Mouse (Mus musculus) E14TG2a.4 (cell line): ENCODE data around the gene Col23a1.

Experiments
- H3K27me3 ChIP-seq: 2 replicates; pipeline ENCODE4 v1.6.1; 2014; ENCODE audit warnings: low read length, control low read depth; ENCODE audit not compliant: insufficient read depth
- H3K36me3 ChIP-seq: 2 replicates; pipeline ENCODE4 v1.6.1; 2014; ENCODE audit warnings: low read length, control low read depth; ENCODE audit not compliant: insufficient read depth
- H3K4me1 ChIP-seq: replicated peaks from 2 replicates; pipeline ENCODE4 v1.6.1; 2014; ENCODE audit warnings: low read depth, low read length, control low read depth
- H3K4me3 ChIP-seq: replicated peaks from 2 replicates; pipeline ENCODE4 v1.5.1; 2014; ENCODE audit warnings: mild to moderate bottlenecking, low read length
- H3K9me3 ChIP-seq: 2 replicates; pipeline ENCODE4 v1.6.1; 2014; ENCODE audit warnings: low read length, control low read depth
- CTCF ChIP-seq: conservative IDR thresholded peaks from 2 replicates; pipeline ENCODE4 v1.5.1; 2014; ENCODE audit warnings: low read length
- NANOG ChIP-seq: IDR thresholded peaks from 2 replicates; pipeline ENCODE4 v1.6.1; 2014; ENCODE audit warnings: borderline replicate concordance, low read length, mixed read lengths
- POU5F1 ChIP-seq: IDR thresholded peaks from 2 replicates; pipeline ENCODE4 v1.6.1; 2014; ENCODE audit warnings: low read length, borderline replicate concordance

Col23a1 gene

DNA sequence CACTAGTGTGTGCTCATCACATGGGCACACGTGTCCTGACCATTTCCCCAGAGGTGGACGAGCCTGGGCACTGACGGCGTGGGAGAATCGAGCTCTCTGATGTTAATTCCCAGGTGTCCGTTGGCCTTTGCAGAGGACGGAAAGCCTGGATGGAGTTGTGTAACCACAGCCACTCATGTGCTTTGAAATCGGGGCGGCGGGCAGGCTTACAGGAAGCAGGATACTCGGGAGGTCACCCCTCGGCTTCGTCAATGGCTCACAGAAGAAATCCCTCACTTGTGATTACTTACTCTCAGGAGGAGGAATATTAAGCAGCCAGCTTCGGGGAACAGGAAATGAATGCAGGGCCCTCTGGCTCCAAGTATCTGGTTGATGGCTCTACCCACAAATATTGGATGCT, 133.0 kb downstream of the Col23a1 start:
- Histone ChIP-seq H3K9me3 (0 out of 2 replicates have a peak, but pooled peaks cover 6% of the 10 kb centered on the region), H3K36me3 (no peaks in the 10 kb centered on the region), H3K4me3 (no peak overlapping the region), H3K27me3 (no peaks in the 10 kb centered on the region; the same call in 1 of the 2 replicates), H3K4me1 (peaks cover 26% of the 10 kb centered on the region)
- TF ChIP-seq NANOG (no peak), POU5F1 (no peak), CTCF (no peak)

DNA sequence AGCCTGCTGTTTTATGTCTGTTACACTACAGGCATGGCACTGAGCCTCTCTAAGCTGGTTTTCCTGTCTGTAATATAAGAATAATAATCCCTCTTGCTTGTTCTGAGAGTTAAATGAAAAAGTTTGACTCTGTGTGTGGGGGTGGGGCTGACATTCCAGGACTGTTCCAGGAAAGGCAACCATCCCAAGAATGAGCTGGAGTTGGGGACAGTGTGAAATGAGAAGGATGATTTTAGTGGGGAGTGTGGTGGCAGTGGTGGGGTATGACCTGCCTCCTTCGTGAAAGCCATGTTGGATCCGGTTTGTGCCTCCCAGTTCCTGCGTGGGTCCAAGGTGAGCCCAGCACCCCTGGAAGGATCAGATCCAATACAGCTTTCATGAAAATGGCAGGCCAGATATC, 136.4 kb downstream of the Col23a1 start:
- no peaks in the 10 kb centered on the region for H3K36me3 ChIP-seq
- peaks cover 5% of the 10 kb centered on the region for H3K4me1 ChIP-seq
- no peaks in the 10 kb centered on the region; the same call in 1 of the 2 replicates for H3K27me3 ChIP-seq
- H3K4me3 ChIP-seq = no peak overlapping the region
- 0 out of 2 replicates have a peak, but pooled peaks cover 11% of the 10 kb centered on the region for H3K9me3 ChIP-seq
- TF ChIP-seq CTCF (no peak), POU5F1 (no peak), NANOG (no peak)

DNA sequence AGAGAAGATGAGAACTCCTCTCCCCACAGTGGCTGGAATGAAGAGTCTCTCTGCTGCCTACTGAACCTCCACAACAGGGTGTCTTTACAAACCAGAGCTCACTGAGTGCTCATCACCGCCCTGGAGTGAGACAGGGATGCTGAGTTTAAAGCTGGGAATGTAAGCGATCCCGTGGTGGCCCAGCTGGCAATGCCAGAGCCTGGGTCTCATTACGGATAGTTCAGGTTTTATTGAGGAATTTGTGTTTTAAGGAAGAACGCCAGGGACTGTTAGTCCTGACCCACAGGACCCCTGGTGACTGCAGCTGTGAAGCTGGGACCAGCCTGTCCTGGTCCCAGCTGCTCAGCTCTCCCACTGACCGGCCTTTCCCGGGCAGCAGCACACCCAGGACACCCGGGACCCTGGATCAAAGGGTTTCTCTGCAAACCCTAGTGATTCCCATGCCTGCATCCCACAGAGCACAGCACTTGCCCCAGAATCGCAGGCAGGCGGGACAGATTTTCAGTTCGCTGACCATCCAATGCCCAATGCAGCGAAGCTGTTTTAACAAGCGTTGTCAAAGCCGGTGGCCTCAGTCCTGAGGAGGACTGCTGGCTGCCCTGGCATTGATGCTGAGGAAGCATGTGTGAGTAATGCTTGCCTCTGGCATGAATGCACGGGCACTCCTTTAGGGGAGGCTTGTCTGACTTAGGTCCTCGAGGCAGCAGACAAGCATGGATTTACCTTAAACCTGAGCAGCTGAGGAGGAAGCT, 139.9 kb downstream of the Col23a1 start:
- no peaks in the 10 kb centered on the region for H3K36me3 ChIP-seq
- TF ChIP-seq CTCF (no peak), POU5F1 (no peak), NANOG (no peak)
- no peak overlapping the region for H3K4me3 ChIP-seq
- H3K27me3 ChIP-seq = no peaks in the 10 kb centered on the region; the same call in 1 of the 2 replicates
- peaks cover 22% of the 10 kb centered on the region; the same call in 1 of the 2 replicates for H3K9me3 ChIP-seq
- no peaks in the 10 kb centered on the region for H3K4me1 ChIP-seq

DNA sequence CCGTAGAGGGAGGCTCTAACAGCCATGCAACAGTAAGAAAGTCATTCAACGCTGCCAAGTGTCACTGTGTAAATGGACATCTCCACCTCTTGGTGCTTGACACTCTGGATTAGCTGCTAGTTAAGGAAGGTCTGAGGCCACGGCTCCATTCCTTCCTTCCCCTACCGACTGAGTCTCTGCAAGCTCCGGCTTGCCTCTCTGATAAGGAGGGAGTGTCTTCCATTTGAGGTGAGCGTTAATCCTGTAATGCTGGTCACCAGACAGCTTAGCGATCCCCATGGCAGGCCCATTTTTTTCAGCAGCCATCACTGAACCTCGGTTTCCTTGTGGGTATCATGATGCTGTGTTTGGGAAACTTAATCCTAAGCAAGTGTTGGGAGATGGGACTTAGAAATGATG, 140.5 kb downstream of the Col23a1 start:
- no peaks in the 10 kb centered on the region; the same call in 1 of the 2 replicates for H3K27me3 ChIP-seq
- TF ChIP-seq NANOG (no peak), POU5F1 (no peak), CTCF (no peak)
- H3K4me3 ChIP-seq = no peak overlapping the region
- H3K36me3 ChIP-seq = no peaks in the 10 kb centered on the region
- no peaks in the 10 kb centered on the region for H3K4me1 ChIP-seq
- H3K9me3 ChIP-seq = peaks cover 27% of the 10 kb centered on the region

DNA sequence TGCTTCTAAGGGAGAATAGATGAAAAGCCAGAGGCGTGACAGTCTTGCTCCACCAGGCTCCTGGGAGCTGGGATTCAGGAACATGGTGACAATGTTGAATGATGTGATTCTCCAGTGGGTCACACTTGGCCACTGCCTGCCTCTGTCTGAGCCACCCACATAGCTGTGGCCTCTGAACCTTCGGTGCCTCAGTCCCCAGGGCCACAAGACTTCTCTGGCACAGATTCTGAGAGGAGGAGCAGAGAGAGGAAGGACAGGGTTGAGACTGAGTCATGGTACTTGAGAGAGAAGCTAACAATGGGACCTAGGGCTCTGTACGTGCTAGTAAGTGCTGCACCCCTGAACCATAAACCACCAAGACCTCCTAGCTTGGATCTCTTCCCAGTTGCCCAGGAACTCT, 141.6 kb downstream of the Col23a1 start:
- H3K4me3 ChIP-seq = no peak overlapping the region
- H3K9me3 ChIP-seq = peaks cover 38% of the 10 kb centered on the region
- TF ChIP-seq POU5F1 (no peak), CTCF (no peak), NANOG (no peak)
- H3K27me3 ChIP-seq = no peaks in the 10 kb centered on the region; the same call in 1 of the 2 replicates
- no peaks in the 10 kb centered on the region for H3K36me3 ChIP-seq
- no peaks in the 10 kb centered on the region for H3K4me1 ChIP-seq

DNA sequence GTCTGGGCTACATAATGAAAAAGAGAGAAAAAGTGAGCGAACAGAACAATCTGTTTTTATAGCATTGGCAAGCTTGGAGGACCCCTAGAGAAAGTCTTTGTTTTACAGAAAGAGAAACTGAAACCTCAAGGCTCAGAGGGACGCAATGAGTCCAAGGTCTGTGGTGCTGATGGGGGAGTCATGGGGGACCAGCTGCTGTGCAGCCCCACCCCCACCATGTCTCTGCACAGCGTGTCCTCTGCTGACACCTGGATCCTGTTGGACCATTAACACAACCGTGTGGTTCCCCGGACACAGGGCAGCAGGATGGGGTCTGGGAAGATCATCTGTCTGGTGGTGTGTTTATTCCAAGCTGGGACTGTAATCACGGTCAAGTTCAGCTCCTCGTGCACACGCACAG, 142.2 kb downstream of the Col23a1 start:
- Histone ChIP-seq H3K4me1 (no peaks in the 10 kb centered on the region), H3K36me3 (no peaks in the 10 kb centered on the region), H3K4me3 (no peak overlapping the region)

DNA sequence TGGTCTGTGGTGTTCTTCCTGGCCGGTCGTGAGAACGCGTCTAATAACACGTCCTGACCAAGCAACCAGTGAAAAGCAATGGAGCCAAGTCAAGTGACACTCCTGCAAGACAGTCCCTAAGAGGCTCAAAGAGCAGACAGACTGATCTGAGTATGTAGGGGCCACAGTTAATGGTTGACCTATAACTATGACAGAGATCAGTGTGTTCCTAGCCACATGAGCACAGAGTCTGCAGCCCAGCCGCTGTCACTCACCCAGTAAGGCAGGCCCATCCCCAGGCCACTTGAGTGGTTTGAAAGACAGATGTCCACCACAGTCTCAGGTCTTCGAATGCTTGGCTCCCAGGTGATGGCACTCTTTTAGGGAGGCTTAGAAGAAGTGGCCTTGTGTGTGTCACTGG, 152.3 kb downstream of the Col23a1 start:
- no peaks in the 10 kb centered on the region for H3K36me3 ChIP-seq
- H3K27me3 ChIP-seq = no peaks in the 10 kb centered on the region
- TF ChIP-seq POU5F1 (no peak), CTCF (no peak), NANOG (no peak)
- H3K4me1 ChIP-seq = no peaks in the 10 kb centered on the region
- peaks cover 41% of the 10 kb centered on the region for H3K9me3 ChIP-seq
- no peak overlapping the region for H3K4me3 ChIP-seq

More for the DNA sequence above, 142.2 kb downstream of the Col23a1 start:
- no peak for TF ChIP-seq POU5F1
- TF ChIP-seq NANOG = no peak
- TF ChIP-seq CTCF = no peak
- Histone ChIP-seq H3K27me3 (no peaks in the 10 kb centered on the region), H3K9me3 (peaks cover 45% of the 10 kb centered on the region)

DNA sequence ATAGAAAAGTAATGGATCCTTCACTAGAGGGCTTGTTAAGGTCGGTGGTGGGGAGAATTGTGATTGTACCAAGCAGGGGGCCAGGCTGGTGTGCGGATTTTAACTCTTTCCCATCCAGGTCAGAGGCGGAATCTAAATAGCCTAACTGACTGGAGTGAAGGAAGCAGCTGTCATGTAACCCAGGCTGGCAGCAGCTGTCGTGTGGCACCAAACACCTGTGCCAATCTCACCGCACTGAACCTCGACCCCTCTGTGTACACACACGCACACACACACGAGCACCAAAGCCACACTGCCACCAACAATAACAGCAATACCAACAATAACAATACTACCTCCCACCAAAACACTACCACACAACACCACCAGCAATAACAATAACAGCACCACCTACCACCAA, 152.9 kb downstream of the Col23a1 start:
- H3K4me1 ChIP-seq = peaks cover 3% of the 10 kb centered on the region; the same call in 1 of the 2 replicates
- no peak overlapping the region for H3K4me3 ChIP-seq
- H3K9me3 ChIP-seq = peaks cover 35% of the 10 kb centered on the region
- H3K27me3 ChIP-seq = no peaks in the 10 kb centered on the region
- TF ChIP-seq NANOG (no peak), POU5F1 (no peak), CTCF (no peak)
- H3K36me3 ChIP-seq = no peaks in the 10 kb centered on the region
